Mouse (Mus musculus) C2C12 (cell line): ENCODE results near the gene B9d1. TPM values are rescaled to one million over a fixed set of nuclear protein-coding genes. Genes with fewer than 3 reads are reported as not detected.

Experiments
- H3K27me3 ChIP-seq: one replicate; pipeline ENCODE4 v1.6.1; 2011; ENCODE audit not compliant: control insufficient read depth, insufficient read depth, insufficient read length
- H3K36me3 ChIP-seq: one replicate; pipeline ENCODE4 v1.6.1; 2011; ENCODE audit not compliant: control insufficient read depth, insufficient read depth
- H3K4me3 ChIP-seq: one replicate; pipeline ENCODE4 v1.5.1; 2011; ENCODE audit warnings: mild to moderate bottlenecking, control low read depth; ENCODE audit not compliant: poor library complexity, insufficient read depth, severe bottlenecking
- H3K79me2 ChIP-seq: one replicate; pipeline ENCODE4 v1.6.1; 2011; ENCODE audit not compliant: control insufficient read depth, insufficient read depth
- H3K79me3 ChIP-seq: one replicate; pipeline ENCODE4 v1.6.1; 2011; ENCODE audit warnings: low read depth, control low read depth
- H3ac ChIP-seq: one replicate; pipeline ENCODE3; 2011; ENCODE audit warnings: low read depth; ENCODE audit not compliant: control insufficient read depth, insufficient read length
- CEBPB ChIP-seq: IDR thresholded peaks from one replicate; pipeline ENCODE4 v1.6.1; 2011; ENCODE audit warnings: low read depth, mild to moderate bottlenecking, control low read depth, moderate library complexity
- CTCF ChIP-seq: IDR thresholded peaks from one replicate; pipeline ENCODE4 v1.5.1; 2011; ENCODE audit not compliant: control insufficient read depth, insufficient read depth, insufficient read length
- FOSL1 ChIP-seq: IDR thresholded peaks from one replicate; pipeline ENCODE4 v1.8.0; 2011; ENCODE audit warnings: mild to moderate bottlenecking, low read length; ENCODE audit not compliant: poor library complexity, insufficient read depth, severe bottlenecking
- MAX ChIP-seq: IDR thresholded peaks from one replicate; pipeline ENCODE4 v1.6.1; 2011; ENCODE audit warnings: mild to moderate bottlenecking, control low read depth
- MYOD1 ChIP-seq: IDR thresholded peaks from one replicate; pipeline ENCODE4 v1.6.1; 2011; ENCODE audit warnings: low read depth; ENCODE audit not compliant: control insufficient read depth, insufficient read length
- MYOG ChIP-seq: IDR thresholded peaks from one replicate; pipeline ENCODE4 v1.6.1; 2011; ENCODE audit not compliant: control insufficient read depth, insufficient read length; ENCODE audit errors: extremely low read depth
- USF1 ChIP-seq: IDR thresholded peaks from one replicate; pipeline ENCODE4 v1.6.1; 2011; ENCODE audit warnings: low read depth, mild to moderate bottlenecking, control low read depth, moderate library complexity
- polyA plus RNA-seq: library from polyadenylated mRNA; unstranded; fragments of >200 nt; fragmentation: generic; extraction: Trizol; gene quantifications from one replicate; pipeline ENCODE4 v1.2.1, GENCODE M21; 2012; ENCODE audit warnings: missing spikeins

Gene B9d1
- polyA plus RNA-seq, 1 experiment = 45.7 TPM

GRCm38 (mm10) chr11:61492749-61493401 is 12.1 kb upstream of the B9d1 start:
- H3K79me2 ChIP-seq = peaks cover 41% of the 10 kb centered on the region
- no peak overlapping the region for H3ac ChIP-seq
- TF ChIP-seq MAX = no peak
- TF ChIP-seq FOSL1 = no peak
- no peak for TF ChIP-seq MYOD1
- TF ChIP-seq CTCF = no peak
- TF ChIP-seq CEBPB = peak; percentile 10
- H3K27me3 ChIP-seq = no peaks in the 10 kb centered on the region
- peaks cover 25% of the 10 kb centered on the region for H3K79me3 ChIP-seq
- H3K4me3 ChIP-seq = peak overlapping the region; percentile 94
- H3K36me3 ChIP-seq = peaks cover 49% of the 10 kb centered on the region

GRCm38 (mm10) chr11:61493525-61494128 is 11.3 kb upstream of the B9d1 start:
- H3K36me3 ChIP-seq = peaks cover 42% of the 10 kb centered on the region
- H3K79me3 ChIP-seq = peaks cover 25% of the 10 kb centered on the region
- TF ChIP-seq USF1 (no peak), MAX (peak; percentile 18), MYOD1 (no peak), CEBPB (no peak), MYOG (no peak)
- H3K27me3 ChIP-seq = no peaks in the 10 kb centered on the region
- peaks cover 41% of the 10 kb centered on the region for H3K79me2 ChIP-seq
- peak overlapping the region; percentile 94 for H3K4me3 ChIP-seq
- H3ac ChIP-seq = peak overlapping the region; percentile 98

- TF ChIP-seq MAX = peak; percentile 72
- no peak for TF ChIP-seq FOSL1
Observed at GRCm38 (mm10) chr11:61494129-61494997, 10.6 kb upstream of the B9d1 start, which contains the start of gene Mapk7. Gene Mapk7 (minus strand): TSS chr11:61494406.

GRCm38 (mm10) chr11:61495528-61495927 is 9.4 kb upstream of the B9d1 start:
- Histone ChIP-seq H3K79me2 (peaks cover 33% of the 10 kb centered on the region), H3K36me3 (peaks cover 23% of the 10 kb centered on the region), H3K79me3 (peaks cover 25% of the 10 kb centered on the region), H3K27me3 (no peaks in the 10 kb centered on the region), H3K4me3 (no peak overlapping the region), H3ac (no peak overlapping the region)
- TF ChIP-seq FOSL1 (no peak), CTCF (no peak), MYOD1 (no peak), MYOG (no peak), USF1 (no peak), MAX (no peak), CEBPB (no peak)

More at GRCm38 (mm10) chr11:61494129-61494997, 10.6 kb upstream of the B9d1 start, which contains the start of gene Mapk7:
- H3K79me2 ChIP-seq = peaks cover 41% of the 10 kb centered on the region
- H3K36me3 ChIP-seq = peaks cover 34% of the 10 kb centered on the region
- peak within 1 kb of the TSS; percentile 98 for H3ac ChIP-seq
- H3K79me3 ChIP-seq = peaks cover 25% of the 10 kb centered on the region
- H3K4me3 ChIP-seq = peak within 1 kb of the TSS; percentile 94
- H3K27me3 ChIP-seq = no peaks in the 10 kb centered on the region

- Histone ChIP-seq H3ac (no peak overlapping the region), H3K4me3 (no peak overlapping the region), H3K79me3 (peaks cover 12% of the 10 kb centered on the region), H3K27me3 (no peaks in the 10 kb centered on the region), H3K36me3 (peaks cover 3% of the 10 kb centered on the region), H3K79me2 (peaks cover 13% of the 10 kb centered on the region)
- no peak for TF ChIP-seq MAX
- TF ChIP-seq MYOG = no peak
- no peak for TF ChIP-seq CTCF
- TF ChIP-seq MYOD1 = no peak
- TF ChIP-seq CEBPB = no peak
Observed at GRCm38 (mm10) chr11:61497490-61497889, 7.5 kb upstream of the B9d1 start.
